Mouse (Mus musculus): ENCODE data around the gene Gbx1. TPM values are rescaled to one million over a fixed set of nuclear protein-coding genes. Genes with fewer than 3 reads are reported as not detected.
A peak's percentile ranks its signal among the peaks of the same experiment; 100 is the strongest.

Gene Gbx1
- polyA plus RNA-seq, 1 experiment, result not detected

DNA sequence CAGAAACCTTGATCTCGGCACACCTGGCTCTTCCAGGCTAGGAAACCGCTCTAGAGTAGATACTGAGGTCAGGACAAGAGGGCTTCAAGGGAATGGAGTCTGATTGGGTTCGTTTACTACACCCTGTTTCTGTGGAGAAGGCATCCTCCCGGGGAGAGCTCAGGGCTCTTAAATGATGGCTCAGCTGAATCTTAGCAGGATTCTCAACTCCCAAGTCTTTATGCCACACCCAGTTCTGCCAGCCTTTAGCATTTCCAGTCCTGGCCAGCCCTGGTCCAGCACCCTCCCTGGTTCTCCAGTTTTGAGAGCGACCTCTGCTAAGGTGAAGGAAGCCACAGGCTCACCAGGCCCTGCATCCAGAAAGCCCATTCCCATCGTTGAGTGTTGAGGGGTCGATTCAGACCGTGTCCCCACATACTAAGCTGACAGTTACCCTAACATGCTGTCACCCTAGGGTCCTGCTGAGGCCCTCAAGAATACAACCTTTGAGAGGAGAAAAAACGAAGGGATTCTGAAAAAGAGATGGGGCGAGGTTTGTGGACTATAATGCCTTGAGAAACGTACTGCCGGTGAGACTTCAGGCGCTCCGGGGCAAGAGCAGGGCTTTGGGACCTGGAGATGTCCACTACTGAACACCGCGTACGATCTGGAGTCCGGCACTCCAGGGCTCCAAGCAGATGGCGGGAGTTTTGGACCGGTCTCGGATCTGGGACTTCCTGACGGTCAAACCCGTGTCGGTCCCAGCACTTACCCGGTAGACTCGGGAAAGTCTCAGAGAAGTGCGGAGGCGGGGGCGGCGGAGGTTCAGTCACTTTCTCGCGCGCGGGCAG, 1.4 kb downstream of the Gbx1 start:
- Histone ChIP-seq H3K27me3 (ENCODE audit: control insufficient read depth, insufficient read depth, low read length) (peaks cover 52% of the 10 kb centered on the region), H3K4me3 (ENCODE audit: low read depth, low read length) (no peak overlapping the region), H3K27ac (ENCODE audit: insufficient read depth, low read depth, low read length) (no peak overlapping the region), H3K4me1 (ENCODE audit: control insufficient read depth, insufficient read depth, insufficient read length, low read length) (peaks cover 4% of the 10 kb centered on the region; the same call in 1 of the 2 replicates), H3K36me3 (ENCODE audit: control insufficient read depth, insufficient read depth, low read length) (no peaks in the 10 kb centered on the region)
- TF ChIP-seq CTCF (IDR thresholded peaks at IDR 0.05; ENCODE audit: extremely low read depth, insufficient read length, insufficient replicate concordance, low read depth, low read length) (no peak), POLR2A (IDR thresholded peaks at IDR 0.05; ENCODE audit: low read depth, low read length) (no peak)
- WGBS, result 7% methylated on average over 34 of the region's 34 CpGs

DNA sequence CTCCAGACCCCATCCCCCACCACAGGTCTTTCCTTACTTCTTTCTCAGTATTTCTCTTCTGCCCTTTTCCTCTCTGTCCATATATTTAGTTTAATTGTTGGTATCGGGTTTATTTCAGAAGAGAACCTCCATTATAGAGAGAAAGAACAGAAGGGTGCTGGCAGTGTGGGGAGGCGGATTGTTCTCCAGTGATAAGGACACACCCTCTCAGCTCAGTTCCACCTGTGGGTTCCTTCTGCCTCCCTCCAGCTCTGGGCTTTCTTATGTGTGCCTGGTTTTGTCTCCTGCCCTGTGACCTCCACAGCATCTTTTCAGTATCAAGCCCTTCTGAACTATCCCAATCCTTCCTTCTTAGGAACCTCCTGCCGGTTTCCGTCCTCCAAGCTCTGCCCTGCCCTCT, 2.5 kb downstream of the Gbx1 start:
- no peak overlapping the region for H3K27ac ChIP-seq (ENCODE audit: insufficient read depth, low read depth, low read length)
- peaks cover 4% of the 10 kb centered on the region; the same call in 1 of the 2 replicates for H3K4me1 ChIP-seq (ENCODE audit: control insufficient read depth, insufficient read depth, insufficient read length, low read length)
- H3K4me3 ChIP-seq (ENCODE audit: low read depth, low read length), result no peak overlapping the region
- 18% methylated on average over 4 of the region's 4 CpGs for WGBS
- no peak for TF ChIP-seq CTCF (IDR thresholded peaks at IDR 0.05; ENCODE audit: extremely low read depth, insufficient read length, insufficient replicate concordance, low read depth, low read length)
- no peak for TF ChIP-seq POLR2A (IDR thresholded peaks at IDR 0.05; ENCODE audit: low read depth, low read length)
- H3K27me3 ChIP-seq (ENCODE audit: control insufficient read depth, insufficient read depth, low read length), result peaks cover 52% of the 10 kb centered on the region
- no peaks in the 10 kb centered on the region for H3K36me3 ChIP-seq (ENCODE audit: control insufficient read depth, insufficient read depth, low read length)

DNA sequence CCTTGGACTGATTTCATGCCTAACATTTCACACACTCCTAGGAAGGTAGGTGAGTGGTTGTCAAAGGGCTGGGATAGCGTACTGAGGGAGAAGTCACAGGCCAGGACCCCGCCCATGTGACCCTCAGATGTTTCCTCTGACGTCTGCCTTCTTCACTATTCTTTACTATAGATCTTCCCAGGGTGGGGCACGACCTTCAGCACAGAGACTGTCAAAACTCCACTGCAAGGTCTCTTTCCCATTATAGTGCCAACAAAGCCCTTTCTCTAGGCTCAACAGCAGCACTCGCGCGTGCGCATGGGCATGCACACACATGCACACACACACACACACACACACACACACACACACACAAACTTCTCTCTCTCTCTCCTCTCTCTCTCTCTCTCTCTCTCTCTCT, 3.2 kb downstream of the Gbx1 start:
- Histone ChIP-seq H3K4me3 (ENCODE audit: low read depth, low read length) (no peak overlapping the region), H3K36me3 (ENCODE audit: control insufficient read depth, insufficient read depth, low read length) (no peaks in the 10 kb centered on the region), H3K27ac (ENCODE audit: insufficient read depth, low read depth, low read length) (no peak overlapping the region), H3K4me1 (ENCODE audit: control insufficient read depth, insufficient read depth, insufficient read length, low read length) (peaks cover 4% of the 10 kb centered on the region; the same call in 1 of the 2 replicates), H3K27me3 (ENCODE audit: control insufficient read depth, insufficient read depth, low read length) (peaks cover 52% of the 10 kb centered on the region)
- TF ChIP-seq POLR2A (IDR thresholded peaks at IDR 0.05; ENCODE audit: low read depth, low read length) (no peak), CTCF (IDR thresholded peaks at IDR 0.05; ENCODE audit: extremely low read depth, insufficient read length, insufficient replicate concordance, low read depth, low read length) (no peak)
- 50% methylated on average over 8 of the region's 8 CpGs for WGBS

DNA sequence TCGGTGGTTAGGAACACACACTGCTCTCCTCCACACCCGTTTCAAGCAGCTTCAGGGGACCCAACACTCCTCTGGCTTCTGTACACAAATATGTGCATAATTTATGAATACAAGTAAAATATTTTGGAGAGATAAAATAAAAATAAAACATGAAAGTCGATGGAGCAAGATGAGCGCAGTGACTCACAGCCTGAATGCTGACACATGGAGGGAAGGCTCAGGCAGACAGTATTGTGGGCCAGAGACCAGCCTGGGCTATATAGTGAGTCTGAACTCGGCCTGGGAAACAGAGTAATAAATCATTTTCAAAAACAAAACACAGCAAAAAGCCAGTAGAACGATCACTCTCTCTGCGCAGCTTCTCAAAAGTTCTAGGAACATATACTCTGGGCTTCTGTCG, 5.6 kb downstream of the Gbx1 start:
- H3K4me1 ChIP-seq (ENCODE audit: control insufficient read depth, insufficient read depth, insufficient read length, low read length), result 0 out of 2 replicates have a peak, but pooled peaks cover 2% of the 10 kb centered on the region
- H3K4me3 ChIP-seq (ENCODE audit: low read depth, low read length), result no peak overlapping the region
- 48% methylated on average over 8 of the region's 8 CpGs for WGBS
- H3K27ac ChIP-seq (ENCODE audit: insufficient read depth, low read depth, low read length), result no peak overlapping the region
- TF ChIP-seq CTCF (IDR thresholded peaks at IDR 0.05; ENCODE audit: extremely low read depth, insufficient read length, insufficient replicate concordance, low read depth, low read length) (no peak), POLR2A (IDR thresholded peaks at IDR 0.05; ENCODE audit: low read depth, low read length) (no peak)
- H3K36me3 ChIP-seq (ENCODE audit: control insufficient read depth, insufficient read depth, low read length), result no peaks in the 10 kb centered on the region
- H3K27me3 ChIP-seq (ENCODE audit: control insufficient read depth, insufficient read depth, low read length), result peaks cover 40% of the 10 kb centered on the region

DNA sequence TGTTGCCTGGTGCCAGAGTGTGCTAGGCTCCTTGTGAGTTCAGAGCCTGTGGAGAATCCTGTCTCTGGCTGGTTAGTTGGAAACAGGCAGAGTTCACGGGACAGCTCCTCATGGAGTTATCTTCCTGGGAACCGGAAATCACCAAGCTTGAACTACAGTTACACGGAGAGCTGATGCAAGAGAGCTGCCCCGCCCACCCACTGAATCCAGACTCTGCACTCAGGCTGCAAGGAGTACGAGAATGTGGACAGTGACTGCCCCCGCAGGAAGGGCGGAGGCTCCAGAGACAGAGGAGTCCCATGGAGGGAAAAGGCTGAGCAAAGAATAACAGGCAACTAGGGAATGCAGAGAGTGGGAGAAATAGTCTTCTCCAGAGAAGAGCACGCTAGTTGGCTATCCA, 14.7 kb downstream of the Gbx1 start:
- H3K27me3 ChIP-seq (ENCODE audit: control insufficient read depth, insufficient read depth, low read length), result 0 out of 2 replicates have a peak, but pooled peaks cover under 1% of the 10 kb centered on the region
- WGBS, result 23% methylated on average over 8 of the region's 8 CpGs
- no peaks in the 10 kb centered on the region for H3K4me1 ChIP-seq (ENCODE audit: control insufficient read depth, insufficient read depth, insufficient read length, low read length)
- no peaks in the 10 kb centered on the region for H3K36me3 ChIP-seq (ENCODE audit: control insufficient read depth, insufficient read depth, low read length)
- no peak overlapping the region for H3K4me3 ChIP-seq (ENCODE audit: low read depth, low read length)
- H3K27ac ChIP-seq (ENCODE audit: insufficient read depth, low read depth, low read length), result no peak overlapping the region
- no peak for TF ChIP-seq POLR2A (IDR thresholded peaks at IDR 0.05; ENCODE audit: low read depth, low read length)
- TF ChIP-seq CTCF (IDR thresholded peaks at IDR 0.05; ENCODE audit: extremely low read depth, insufficient read length, insufficient replicate concordance, low read depth, low read length), result no peak

DNA sequence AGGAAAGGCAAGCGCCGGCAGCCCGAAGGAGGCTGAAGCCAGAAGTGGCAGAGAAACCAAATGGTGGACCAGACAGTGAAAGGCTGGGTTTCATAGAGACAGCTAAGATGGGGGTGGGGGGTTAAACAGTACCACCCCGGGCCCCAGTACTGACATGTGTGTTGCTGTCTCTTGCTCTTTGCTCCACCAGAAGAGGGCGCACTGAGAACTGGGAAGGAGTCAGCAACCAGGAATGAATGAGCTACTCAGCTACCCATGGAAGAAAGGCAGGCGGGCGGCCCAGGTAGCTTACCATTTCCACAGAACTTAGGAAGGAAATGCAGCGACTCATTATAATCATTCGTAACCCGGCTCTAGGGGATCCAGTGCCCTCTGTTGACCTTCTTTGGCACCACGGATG, 16.4 kb downstream of the Gbx1 start:
- H3K27me3 ChIP-seq (ENCODE audit: control insufficient read depth, insufficient read depth, low read length), result no peaks in the 10 kb centered on the region
- TF ChIP-seq CTCF (IDR thresholded peaks at IDR 0.05; ENCODE audit: extremely low read depth, insufficient read length, insufficient replicate concordance, low read depth, low read length), result peak; percentile 56; the same call in 1 of the 2 replicates
- no peak for TF ChIP-seq POLR2A (IDR thresholded peaks at IDR 0.05; ENCODE audit: low read depth, low read length)
- WGBS, result 37% methylated on average over 11 of the region's 11 CpGs
- H3K4me1 ChIP-seq (ENCODE audit: control insufficient read depth, insufficient read depth, insufficient read length, low read length), result no peaks in the 10 kb centered on the region
- H3K4me3 ChIP-seq (ENCODE audit: low read depth, low read length), result no peak overlapping the region
- no peaks in the 10 kb centered on the region for H3K36me3 ChIP-seq (ENCODE audit: control insufficient read depth, insufficient read depth, low read length)
- H3K27ac ChIP-seq (ENCODE audit: insufficient read depth, low read depth, low read length), result no peak overlapping the region

DNA sequence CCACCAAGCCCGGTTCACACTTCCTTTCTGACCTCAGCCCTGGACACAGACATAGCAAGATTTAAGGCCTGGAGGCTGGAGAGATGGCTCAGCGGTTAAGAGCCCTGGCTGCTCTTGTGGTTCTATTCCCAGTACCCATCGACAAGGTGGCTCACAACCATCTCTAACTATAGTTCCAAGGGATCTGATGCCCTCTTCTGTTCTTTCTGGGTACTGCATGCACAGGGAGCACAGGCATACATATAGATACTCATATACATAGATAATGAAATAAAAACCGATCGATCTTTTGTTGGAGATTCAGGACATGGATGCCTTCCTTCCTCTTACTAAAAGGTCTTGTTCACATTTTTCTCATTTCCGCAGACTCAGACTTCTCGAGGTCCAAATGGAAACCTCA, 18.6 kb downstream of the Gbx1 start:
- no peak for TF ChIP-seq CTCF (IDR thresholded peaks at IDR 0.05; ENCODE audit: extremely low read depth, insufficient read length, insufficient replicate concordance, low read depth, low read length)
- no peak for TF ChIP-seq POLR2A (IDR thresholded peaks at IDR 0.05; ENCODE audit: low read depth, low read length)
- no peaks in the 10 kb centered on the region for H3K4me1 ChIP-seq (ENCODE audit: control insufficient read depth, insufficient read depth, insufficient read length, low read length)

More for the DNA sequence above, 18.6 kb downstream of the Gbx1 start:
- 88% methylated on average over 7 of the region's 7 CpGs for WGBS
- Histone ChIP-seq H3K36me3 (ENCODE audit: control insufficient read depth, insufficient read depth, low read length) (no peaks in the 10 kb centered on the region), H3K27ac (ENCODE audit: insufficient read depth, low read depth, low read length) (no peak overlapping the region), H3K27me3 (ENCODE audit: control insufficient read depth, insufficient read depth, low read length) (0 out of 2 replicates have a peak, but pooled peaks cover 5% of the 10 kb centered on the region), H3K4me3 (ENCODE audit: low read depth, low read length) (no peak overlapping the region)
